Mouse (Mus musculus): ENCODE measurements around the gene Trabd2b. TPM values are rescaled to one million over a fixed set of nuclear protein-coding genes. Genes with fewer than 3 reads are reported as not detected.

Trabd2b gene
- polyA plus RNA-seq, 1 experiment from 2014 or later, result 0.50 TPM

DNA sequence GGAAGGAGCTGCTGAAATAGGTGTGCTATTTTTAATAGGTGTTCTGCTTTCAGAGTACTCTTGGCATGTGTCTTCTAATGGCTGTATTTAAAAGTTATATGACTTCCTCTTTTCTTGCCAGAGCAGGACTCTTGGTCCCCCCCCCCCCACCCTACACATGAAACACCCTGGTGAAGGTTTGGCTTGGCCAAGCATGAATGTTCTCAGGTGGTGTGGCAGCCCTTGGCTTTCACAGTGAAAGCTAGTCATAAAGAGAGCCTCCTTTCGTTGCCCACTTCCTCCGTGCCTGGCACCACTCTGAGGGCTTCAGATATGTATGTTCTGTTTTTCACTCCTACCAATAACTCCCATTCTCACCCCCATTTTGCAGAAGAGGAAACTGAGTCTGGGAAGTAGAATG, 1.8 kb downstream of the Trabd2b start:
- H3K9ac ChIP-seq (ENCODE audit: low read depth, low read length), result no peak overlapping the region
- no peak overlapping the region for H3K27ac ChIP-seq (ENCODE audit: low read depth, low read length)
- H3K9me3 ChIP-seq (ENCODE audit: control insufficient read depth, low read length), result no peaks in the 10 kb centered on the region
- H3K4me3 ChIP-seq (ENCODE audit: low read length), result no peak overlapping the region
- H3K36me3 ChIP-seq (ENCODE audit: control insufficient read depth, insufficient read depth, low read length), result no peaks in the 10 kb centered on the region
- peaks cover 10% of the 10 kb centered on the region for H3K4me1 ChIP-seq (ENCODE audit: control insufficient read depth, insufficient read depth, low read depth, low read length)
- WGBS, result 85% methylated on average over 2 of the region's 2 CpGs
- peaks cover 24% of the 10 kb centered on the region for H3K27me3 ChIP-seq (replicated peaks; ENCODE audit: control insufficient read depth, insufficient read depth, low read length)
- no peak overlapping the region for H3K4me2 ChIP-seq (ENCODE audit: low read length)
- no peak for ATAC-seq

DNA sequence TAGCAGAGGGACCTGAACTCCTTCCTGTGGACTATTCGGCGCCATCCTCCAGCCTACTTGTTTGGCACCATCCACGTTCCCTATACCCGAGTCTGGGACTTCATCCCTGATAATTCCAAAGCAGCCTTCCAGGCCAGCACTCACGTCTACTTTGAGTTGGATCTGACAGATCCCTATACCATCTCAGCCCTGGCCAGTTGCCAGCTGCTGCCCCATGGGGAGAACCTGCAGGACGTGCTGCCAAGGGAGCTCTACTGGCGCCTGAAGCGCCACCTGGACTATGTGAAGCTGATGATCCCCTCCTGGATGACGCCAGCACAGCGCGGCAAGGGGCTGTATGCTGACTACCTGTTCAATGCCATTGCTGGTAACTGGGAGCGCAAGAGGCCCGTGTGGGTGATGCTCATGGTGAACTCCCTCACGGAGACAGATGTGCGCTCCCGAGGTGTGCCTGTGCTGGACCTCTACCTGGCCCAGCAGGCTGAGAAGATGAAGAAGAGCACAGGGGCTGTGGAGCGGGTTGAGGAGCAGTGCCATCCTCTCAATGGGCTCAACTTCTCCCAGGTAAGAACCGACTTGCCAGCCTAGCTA, 2.5 kb downstream of the Trabd2b start:
- no peak overlapping the region for H3K4me2 ChIP-seq (ENCODE audit: low read length)
- H3K27ac ChIP-seq (ENCODE audit: low read depth, low read length), result no peak overlapping the region
- H3K36me3 ChIP-seq (ENCODE audit: control insufficient read depth, insufficient read depth, low read length), result no peaks in the 10 kb centered on the region
- H3K9me3 ChIP-seq (ENCODE audit: control insufficient read depth, low read length), result no peaks in the 10 kb centered on the region
- peaks cover 24% of the 10 kb centered on the region for H3K27me3 ChIP-seq (replicated peaks; ENCODE audit: control insufficient read depth, insufficient read depth, low read length)
- ATAC-seq, result no peak
- H3K4me1 ChIP-seq (ENCODE audit: control insufficient read depth, insufficient read depth, low read depth, low read length), result peaks cover 10% of the 10 kb centered on the region
- no peak overlapping the region for H3K4me3 ChIP-seq (ENCODE audit: low read length)
- 67% methylated on average over 18 of the region's 18 CpGs for WGBS
- H3K9ac ChIP-seq (ENCODE audit: low read depth, low read length), result no peak overlapping the region

DNA sequence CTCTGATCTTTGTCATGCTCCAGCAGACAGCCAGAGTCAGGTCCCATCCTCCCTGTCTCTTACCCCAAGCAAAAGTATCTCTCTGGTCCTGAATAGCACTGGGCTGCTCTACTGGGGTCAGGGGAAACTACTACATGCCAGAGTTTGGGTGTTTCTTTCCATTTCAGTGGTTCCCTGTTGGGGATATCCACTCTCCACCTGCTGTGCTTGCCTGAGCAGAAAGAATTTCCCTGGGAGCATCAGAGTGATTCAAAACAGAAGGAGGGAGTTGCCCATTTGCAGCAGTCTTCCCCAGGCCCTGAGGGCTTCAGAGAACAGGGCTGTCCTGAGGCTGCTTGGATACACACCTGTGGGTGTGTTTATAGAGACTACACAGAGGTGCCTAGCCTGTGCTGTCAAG, 3.0 kb downstream of the Trabd2b start:
- H3K4me3 ChIP-seq (ENCODE audit: low read length), result no peak overlapping the region
- peaks cover 24% of the 10 kb centered on the region for H3K27me3 ChIP-seq (replicated peaks; ENCODE audit: control insufficient read depth, insufficient read depth, low read length)
- peaks cover 10% of the 10 kb centered on the region for H3K4me1 ChIP-seq (ENCODE audit: control insufficient read depth, insufficient read depth, low read depth, low read length)
- H3K27ac ChIP-seq (ENCODE audit: low read depth, low read length), result no peak overlapping the region
- H3K9ac ChIP-seq (ENCODE audit: low read depth, low read length), result no peak overlapping the region
- H3K4me2 ChIP-seq (ENCODE audit: low read length), result no peak overlapping the region
- no peak for ATAC-seq
- H3K9me3 ChIP-seq (ENCODE audit: control insufficient read depth, low read length), result no peaks in the 10 kb centered on the region
- H3K36me3 ChIP-seq (ENCODE audit: control insufficient read depth, insufficient read depth, low read length), result no peaks in the 10 kb centered on the region

DNA sequence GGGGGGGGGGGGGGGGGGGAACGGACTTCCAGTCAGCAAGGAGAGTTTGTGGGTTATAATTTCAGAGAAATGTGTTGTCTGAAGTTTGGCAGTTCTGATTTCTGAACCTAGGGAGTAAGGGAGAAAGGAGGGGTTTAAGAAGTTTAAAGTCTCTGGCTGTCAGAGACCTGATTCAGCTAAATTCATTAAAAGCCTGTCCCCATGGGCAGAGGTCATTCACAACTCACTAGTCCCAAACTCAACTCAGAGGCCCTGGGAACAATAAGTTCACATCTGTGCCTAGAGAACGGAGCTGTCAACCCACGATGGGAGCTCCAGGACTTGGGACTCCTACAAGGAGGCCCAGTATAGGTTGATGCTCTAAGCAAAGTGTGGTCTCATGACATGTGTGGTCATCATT, 3.5 kb downstream of the Trabd2b start:
- ATAC-seq, result no peak
- H3K4me3 ChIP-seq (ENCODE audit: low read length), result no peak overlapping the region
- peaks cover 10% of the 10 kb centered on the region for H3K4me1 ChIP-seq (ENCODE audit: control insufficient read depth, insufficient read depth, low read depth, low read length)
- 11% methylated on average over 3 of the region's 3 CpGs for WGBS
- no peak overlapping the region for H3K27ac ChIP-seq (ENCODE audit: low read depth, low read length)
- H3K9me3 ChIP-seq (ENCODE audit: control insufficient read depth, low read length), result no peaks in the 10 kb centered on the region
- H3K9ac ChIP-seq (ENCODE audit: low read depth, low read length), result no peak overlapping the region
- no peak overlapping the region; the same call in 1 of the 2 replicates for H3K4me2 ChIP-seq (ENCODE audit: low read length)
- peaks cover 22% of the 10 kb centered on the region for H3K27me3 ChIP-seq (replicated peaks; ENCODE audit: control insufficient read depth, insufficient read depth, low read length)
- no peaks in the 10 kb centered on the region for H3K36me3 ChIP-seq (ENCODE audit: control insufficient read depth, insufficient read depth, low read length)

- Histone ChIP-seq H3K27ac (ENCODE audit: low read depth, low read length) (no peak overlapping the region), H3K4me3 (ENCODE audit: low read length) (no peak overlapping the region), H3K9ac (ENCODE audit: low read depth, low read length) (no peak overlapping the region), H3K27me3 (replicated peaks; ENCODE audit: control insufficient read depth, insufficient read depth, low read length) (peaks cover 22% of the 10 kb centered on the region), H3K4me1 (ENCODE audit: control insufficient read depth, insufficient read depth, low read depth, low read length) (peaks cover 10% of the 10 kb centered on the region), H3K4me2 (ENCODE audit: low read length) (peak overlapping the region; percentile 21; the same call in 1 of the 2 replicates), H3K9me3 (ENCODE audit: control insufficient read depth, low read length) (no peaks in the 10 kb centered on the region), H3K36me3 (ENCODE audit: control insufficient read depth, insufficient read depth, low read length) (no peaks in the 10 kb centered on the region)
- WGBS, result 8% methylated on average over 11 of the region's 11 CpGs
- ATAC-seq, result peak; percentile 12; the same call in 1 of the 2 replicates
Observed at GRCm38 (mm10) chr4:114410443-114410842, 3.9 kb downstream of the Trabd2b start.

DNA sequence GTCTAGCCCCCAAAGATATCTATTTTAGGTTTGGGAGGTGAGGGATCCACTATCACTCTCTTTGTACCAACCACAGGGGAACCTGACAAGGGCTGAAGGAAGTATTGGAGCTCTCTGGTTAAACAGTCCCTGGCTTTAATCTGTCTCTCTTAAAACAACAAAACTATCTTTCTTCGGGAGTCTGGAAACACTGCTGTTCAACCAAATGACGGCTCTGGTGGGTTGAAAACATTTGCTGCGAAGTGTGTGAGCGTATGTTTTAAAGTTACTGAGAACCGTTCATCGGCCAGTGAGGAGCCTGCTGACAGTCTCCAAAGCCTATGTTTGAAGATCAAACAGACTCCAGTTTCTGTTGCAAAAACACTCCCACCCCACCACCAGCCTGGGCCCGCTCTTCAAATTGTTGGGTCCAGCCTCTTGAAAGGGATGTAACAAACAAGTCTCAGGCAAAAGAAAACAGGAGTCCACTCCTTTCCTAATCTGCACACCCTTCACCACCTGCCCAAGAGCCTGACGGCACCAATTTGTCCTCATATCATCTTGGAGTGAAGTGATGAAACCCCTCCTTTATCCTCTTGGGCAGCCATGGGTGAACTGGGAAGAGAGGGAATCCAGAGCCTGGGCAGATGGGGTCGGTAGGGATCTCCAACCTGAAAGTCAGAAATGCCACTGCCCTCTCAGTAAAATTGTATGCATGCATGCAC, 4.6 kb downstream of the Trabd2b start:
- Histone ChIP-seq H3K4me3 (ENCODE audit: low read length) (no peak overlapping the region), H3K4me1 (ENCODE audit: control insufficient read depth, insufficient read depth, low read depth, low read length) (peaks cover 10% of the 10 kb centered on the region), H3K9me3 (ENCODE audit: control insufficient read depth, low read length) (no peaks in the 10 kb centered on the region), H3K27ac (ENCODE audit: low read depth, low read length) (no peak overlapping the region), H3K27me3 (replicated peaks; ENCODE audit: control insufficient read depth, insufficient read depth, low read length) (peaks cover 22% of the 10 kb centered on the region), H3K36me3 (ENCODE audit: control insufficient read depth, insufficient read depth, low read length) (no peaks in the 10 kb centered on the region), H3K9ac (ENCODE audit: low read depth, low read length) (no peak overlapping the region), H3K4me2 (ENCODE audit: low read length) (no peak overlapping the region; the same call in 1 of the 2 replicates)
- WGBS, result 45% methylated on average over 9 of the region's 9 CpGs
- ATAC-seq, result no peak

DNA sequence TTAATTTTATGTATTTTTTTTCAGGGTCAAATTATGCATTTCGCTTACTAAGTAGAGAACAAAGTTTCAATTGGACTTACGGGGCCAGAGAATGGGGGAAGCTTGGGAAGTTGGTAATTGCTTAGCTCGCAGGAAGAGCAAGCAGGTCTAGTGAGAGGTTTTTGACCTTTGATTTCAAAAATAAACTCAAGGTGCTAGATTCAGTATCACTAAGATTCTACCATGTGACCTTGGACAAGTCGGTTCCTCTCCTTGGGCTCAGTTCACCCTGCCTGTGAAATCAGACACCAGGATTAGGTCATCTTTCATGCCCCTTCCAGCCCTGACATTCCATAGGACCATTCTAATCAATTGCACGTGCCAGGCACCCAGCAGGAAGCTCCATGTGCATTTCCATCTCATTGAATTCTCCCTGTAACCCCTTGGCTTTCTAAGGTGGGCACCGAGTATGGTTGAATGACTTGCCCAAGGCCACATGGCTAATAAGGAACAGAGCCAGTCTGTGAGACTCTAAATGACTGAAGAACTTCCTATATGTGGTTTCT, 5.4 kb downstream of the Trabd2b start:
- no peak overlapping the region for H3K9ac ChIP-seq (ENCODE audit: low read depth, low read length)
- no peaks in the 10 kb centered on the region for H3K36me3 ChIP-seq (ENCODE audit: control insufficient read depth, insufficient read depth, low read length)
- peaks cover 2% of the 10 kb centered on the region; the same call in 1 of the 2 replicates for H3K4me1 ChIP-seq (ENCODE audit: control insufficient read depth, insufficient read depth, low read depth, low read length)
- H3K4me2 ChIP-seq (ENCODE audit: low read length), result no peak overlapping the region
- peaks cover 16% of the 10 kb centered on the region for H3K27me3 ChIP-seq (replicated peaks; ENCODE audit: control insufficient read depth, insufficient read depth, low read length)
- no peak overlapping the region for H3K4me3 ChIP-seq (ENCODE audit: low read length)
- H3K9me3 ChIP-seq (ENCODE audit: control insufficient read depth, low read length), result no peaks in the 10 kb centered on the region
- ATAC-seq, result no peak
- 52% methylated on average over 6 of the region's 6 CpGs for WGBS
- H3K27ac ChIP-seq (ENCODE audit: low read depth, low read length), result no peak overlapping the region

- 0 out of 2 replicates have a peak overlapping the region, but pooled peaks have one; percentile 12 for H3K27ac ChIP-seq (ENCODE audit: low read depth, low read length)
- H3K9ac ChIP-seq (ENCODE audit: low read depth, low read length), result peak overlapping the region; percentile 35; the same call in 1 of the 2 replicates
- H3K36me3 ChIP-seq (ENCODE audit: control insufficient read depth, insufficient read depth, low read length), result no peaks in the 10 kb centered on the region
- ATAC-seq, result peak; percentile 48; the same call in 1 of the 2 replicates
- H3K4me2 ChIP-seq (ENCODE audit: low read length), result peak overlapping the region; percentile 19
- WGBS, result 37% methylated on average over 16 of the region's 16 CpGs
- no peaks in the 10 kb centered on the region for H3K27me3 ChIP-seq (replicated peaks; ENCODE audit: control insufficient read depth, insufficient read depth, low read length)
- H3K4me1 ChIP-seq (ENCODE audit: control insufficient read depth, insufficient read depth, low read depth, low read length), result peaks cover 2% of the 10 kb centered on the region; the same call in 1 of the 2 replicates
- no peaks in the 10 kb centered on the region for H3K9me3 ChIP-seq (ENCODE audit: control insufficient read depth, low read length)
- no peak overlapping the region for H3K4me3 ChIP-seq (ENCODE audit: low read length)
Observed at GRCm38 (mm10) chr4:114415925-114416645, 9.6 kb downstream of the Trabd2b start.

- Histone ChIP-seq H3K9me3 (ENCODE audit: control insufficient read depth, low read length) (no peaks in the 10 kb centered on the region), H3K9ac (ENCODE audit: low read depth, low read length) (no peak overlapping the region), H3K4me2 (ENCODE audit: low read length) (no peak overlapping the region), H3K27ac (ENCODE audit: low read depth, low read length) (no peak overlapping the region), H3K27me3 (replicated peaks; ENCODE audit: control insufficient read depth, insufficient read depth, low read length) (no peaks in the 10 kb centered on the region), H3K36me3 (ENCODE audit: control insufficient read depth, insufficient read depth, low read length) (no peaks in the 10 kb centered on the region), H3K4me1 (ENCODE audit: control insufficient read depth, insufficient read depth, low read depth, low read length) (no peaks in the 10 kb centered on the region; the same call in 1 of the 2 replicates), H3K4me3 (ENCODE audit: low read length) (no peak overlapping the region)
- 93% methylated on average over 2 of the region's 2 CpGs for WGBS
- ATAC-seq, result no peak
Observed at GRCm38 (mm10) chr4:114420154-114420553, 13.6 kb downstream of the Trabd2b start.
